Mouse (Mus musculus): ENCODE data around the gene Xpr1. TPM values are rescaled to one million over a fixed set of nuclear protein-coding genes. Genes with fewer than 3 reads are reported as not detected.
A peak's percentile ranks its signal among the peaks of the same experiment; 100 is the strongest.

The Xpr1 gene
- polyA plus RNA-seq, 1 experiment from 2014 or later, result 10.5 TPM

- H3K27ac ChIP-seq, result peak within 1 kb of the TSS; percentile 61
- H3K4me1 ChIP-seq, result peaks cover 42% of the 10 kb centered on the region
- peak within 1 kb of the TSS; percentile 55 for H3K4me3 ChIP-seq (replicated peaks)
- H3K27me3 ChIP-seq, result 0 out of 2 replicates have a peak, but pooled peaks cover 9% of the 10 kb centered on the region
- ATAC-seq (replicated peaks; ENCODE audit: low FRiP score), result peak; percentile 84
- H3K4me2 ChIP-seq, result peak within 1 kb of the TSS; percentile 77
- no peaks in the 10 kb centered on the region for H3K9me3 ChIP-seq (replicated peaks)
- peaks cover 23% of the 10 kb centered on the region for H3K36me3 ChIP-seq
- 2% methylated on average over 76 of the region's 85 CpGs for WGBS
- H3K9ac ChIP-seq, result peak within 1 kb of the TSS; percentile 68
Measured at GRCm38 (mm10) chr1:155243797-155244770, 173.1 kb downstream of the Xpr1 start, which contains the start of gene BC034090. BC034090 (minus strand) TSS chr1:155244444.

GRCm38 (mm10) chr1:155242488-155242745 is 174.8 kb downstream of the Xpr1 start:
- H3K36me3 ChIP-seq, result peaks cover 23% of the 10 kb centered on the region
- no peak for ATAC-seq (replicated peaks; ENCODE audit: low FRiP score)
- no peaks in the 10 kb centered on the region for H3K9me3 ChIP-seq (replicated peaks)
- 36% methylated on average over 1 of the region's 1 CpGs for WGBS
- H3K27ac ChIP-seq, result no peak overlapping the region
- no peak overlapping the region for H3K9ac ChIP-seq
- H3K4me2 ChIP-seq, result no peak overlapping the region
- no peak overlapping the region for H3K4me3 ChIP-seq (replicated peaks)
- H3K4me1 ChIP-seq, result peaks cover 57% of the 10 kb centered on the region
- 0 out of 2 replicates have a peak, but pooled peaks cover 9% of the 10 kb centered on the region for H3K27me3 ChIP-seq

DNA sequence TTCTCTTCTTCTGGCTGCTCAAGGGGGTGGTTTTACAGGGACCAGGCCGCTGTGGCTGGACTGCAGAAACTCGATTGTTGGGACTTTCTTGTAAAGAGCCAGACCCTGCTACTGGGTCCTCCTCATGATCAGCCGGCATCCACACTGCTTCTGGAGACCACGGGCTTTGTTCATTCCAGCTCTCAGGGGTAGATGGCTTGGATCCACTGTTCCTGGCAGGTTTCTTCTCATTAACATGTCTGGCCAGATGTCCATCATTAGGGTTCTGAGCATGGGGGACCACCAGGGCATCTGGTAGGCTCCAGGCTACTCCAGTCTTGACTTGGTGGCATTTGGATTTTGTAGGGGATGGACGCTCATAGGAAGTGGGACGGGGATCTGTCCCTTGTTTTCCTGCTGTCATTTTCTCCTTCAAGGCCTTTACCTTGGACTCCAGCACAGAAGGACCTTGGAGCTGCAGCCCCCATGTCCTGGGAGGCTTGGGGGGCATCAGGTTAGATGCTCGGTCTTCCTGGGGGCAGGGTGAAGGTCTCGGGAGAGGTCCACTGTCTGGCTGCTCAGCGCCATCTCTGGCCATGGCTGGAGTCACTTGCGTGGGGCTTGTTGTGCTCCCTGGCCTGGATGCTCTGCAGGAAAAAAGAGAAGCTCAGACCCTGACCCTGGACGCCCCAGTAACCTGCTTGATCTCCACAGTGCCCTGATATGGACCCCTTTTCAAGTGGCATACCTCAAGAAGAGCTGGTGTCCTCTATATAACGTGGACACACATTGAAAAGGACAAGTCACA is 175.3 kb downstream of the Xpr1 start:
- no peak for ATAC-seq (replicated peaks; ENCODE audit: low FRiP score)
- WGBS, result 84% methylated on average over 12 of the region's 12 CpGs
- Histone ChIP-seq H3K9ac (no peak overlapping the region), H3K4me3 (replicated peaks) (no peak overlapping the region), H3K27me3 (0 out of 2 replicates have a peak, but pooled peaks cover 9% of the 10 kb centered on the region), H3K27ac (no peak overlapping the region), H3K36me3 (peaks cover 23% of the 10 kb centered on the region), H3K4me2 (no peak overlapping the region), H3K4me1 (peaks cover 57% of the 10 kb centered on the region), H3K9me3 (replicated peaks) (no peaks in the 10 kb centered on the region)

DNA sequence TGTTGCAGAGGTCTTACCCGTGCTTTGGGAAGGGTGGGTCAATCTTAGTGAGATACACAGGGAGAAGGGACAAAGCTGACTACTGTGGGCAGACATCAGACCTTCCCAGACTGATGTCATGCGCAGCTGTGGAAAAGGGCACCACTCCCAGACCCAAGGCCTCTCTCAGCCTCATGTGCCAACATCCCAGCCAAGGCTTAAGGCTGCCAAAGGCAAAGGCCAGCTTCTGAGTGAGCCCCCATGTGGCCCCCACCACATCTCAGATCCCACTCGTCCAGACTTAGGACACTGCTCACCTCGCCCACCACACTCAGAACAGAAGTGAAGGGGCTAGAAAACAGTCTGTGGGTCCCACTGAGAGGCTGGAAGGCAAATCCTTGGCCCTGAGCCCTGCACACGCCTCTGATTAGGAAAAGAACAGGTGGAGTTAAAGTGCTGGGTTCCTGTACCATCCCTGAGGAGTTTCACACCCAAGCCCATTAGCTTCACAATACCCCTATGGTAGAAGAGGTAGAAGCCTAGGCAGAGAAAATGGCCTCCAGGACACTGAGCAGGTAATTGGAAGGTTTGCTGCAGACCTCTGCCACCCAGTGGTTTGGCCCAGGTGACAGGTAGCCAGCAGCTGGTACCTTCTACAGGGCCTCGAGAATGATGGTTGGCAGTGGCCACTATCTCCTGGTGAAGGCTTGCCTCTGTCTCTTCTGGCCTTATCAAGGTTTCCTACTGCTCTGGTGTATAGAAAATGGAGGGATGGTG is 177.1 kb downstream of the Xpr1 start:
- WGBS, result 82% methylated on average over 6 of the region's 6 CpGs
- no peak for ATAC-seq (replicated peaks; ENCODE audit: low FRiP score)
- H3K4me1 ChIP-seq, result peaks cover 65% of the 10 kb centered on the region

DNA sequence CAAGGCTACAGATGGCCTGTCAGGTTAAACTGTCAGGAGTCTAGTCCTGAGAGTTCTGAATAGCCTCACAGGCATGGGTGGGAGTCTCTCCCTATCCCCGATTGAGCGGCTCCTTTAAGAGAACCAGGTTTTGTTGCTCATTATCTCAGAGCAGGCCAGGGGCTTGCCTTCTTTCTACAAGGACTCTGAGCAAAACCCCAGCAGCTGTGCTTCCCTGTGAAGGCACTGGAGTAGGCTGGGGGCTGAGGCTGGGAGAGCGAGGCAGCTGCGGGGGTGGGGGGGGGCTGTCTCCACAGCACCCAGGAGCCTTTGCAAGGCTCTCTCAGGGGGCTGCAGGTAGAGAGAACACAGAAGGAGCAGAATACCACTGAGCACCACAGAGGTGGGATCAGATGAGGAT is 178.0 kb downstream of the Xpr1 start:
- 0 out of 2 replicates have a peak, but pooled peaks cover 5% of the 10 kb centered on the region for H3K27me3 ChIP-seq
- H3K4me2 ChIP-seq, result no peak overlapping the region
- H3K36me3 ChIP-seq, result peaks cover 23% of the 10 kb centered on the region
- H3K27ac ChIP-seq, result peak overlapping the region; percentile 72
- no peak for ATAC-seq (replicated peaks; ENCODE audit: low FRiP score)
- peaks cover 63% of the 10 kb centered on the region for H3K4me1 ChIP-seq
- H3K9ac ChIP-seq, result no peak overlapping the region
- H3K9me3 ChIP-seq (replicated peaks), result no peaks in the 10 kb centered on the region
- 72% methylated on average over 4 of the region's 4 CpGs for WGBS
- no peak overlapping the region for H3K4me3 ChIP-seq (replicated peaks)

More for the DNA sequence above, 177.1 kb downstream of the Xpr1 start:
- no peaks in the 10 kb centered on the region for H3K9me3 ChIP-seq (replicated peaks)
- H3K27me3 ChIP-seq, result 0 out of 2 replicates have a peak, but pooled peaks cover 6% of the 10 kb centered on the region
- no peak overlapping the region for H3K27ac ChIP-seq
- no peak overlapping the region for H3K9ac ChIP-seq
- H3K4me3 ChIP-seq (replicated peaks), result no peak overlapping the region
- H3K4me2 ChIP-seq, result no peak overlapping the region
- peaks cover 23% of the 10 kb centered on the region for H3K36me3 ChIP-seq

GRCm38 (mm10) chr1:155238126-155238525 is 179.1 kb downstream of the Xpr1 start:
- no peak overlapping the region for H3K9ac ChIP-seq
- peak overlapping the region; percentile 91 for H3K27ac ChIP-seq
- H3K4me3 ChIP-seq (replicated peaks), result no peak overlapping the region
- H3K4me2 ChIP-seq, result no peak overlapping the region
- H3K27me3 ChIP-seq, result 0 out of 2 replicates have a peak, but pooled peaks cover 4% of the 10 kb centered on the region
- H3K9me3 ChIP-seq (replicated peaks), result no peaks in the 10 kb centered on the region
- peaks cover 65% of the 10 kb centered on the region for H3K4me1 ChIP-seq
- 61% methylated on average over 5 of the region's 5 CpGs for WGBS
- peak; percentile 45; the same call in 1 of the 2 replicates for ATAC-seq (replicated peaks; ENCODE audit: low FRiP score)
- peaks cover 23% of the 10 kb centered on the region for H3K36me3 ChIP-seq

DNA sequence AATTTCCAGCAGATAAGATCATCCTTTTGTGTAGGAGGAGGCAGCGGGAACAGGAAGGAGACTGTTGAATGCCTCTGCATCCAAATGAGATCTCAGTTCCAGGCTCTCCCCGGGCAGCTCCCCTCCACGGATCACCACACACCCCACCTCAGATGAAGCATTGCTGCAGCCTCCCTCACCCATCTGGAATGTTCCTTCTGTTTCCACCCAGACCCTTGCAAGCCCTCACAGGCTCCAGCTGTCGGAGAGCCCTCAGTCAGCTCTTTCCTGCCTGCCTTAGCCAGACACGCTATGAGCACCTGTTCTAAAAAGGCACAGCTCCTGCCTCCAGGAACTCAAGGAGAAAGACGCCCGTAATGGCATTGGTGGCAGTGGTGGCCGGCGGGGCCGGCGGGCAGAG is 179.8 kb downstream of the Xpr1 start:
- peak; percentile 72 for ATAC-seq (replicated peaks; ENCODE audit: low FRiP score)
- Histone ChIP-seq H3K9me3 (replicated peaks) (no peaks in the 10 kb centered on the region), H3K36me3 (peaks cover 23% of the 10 kb centered on the region), H3K27me3 (0 out of 2 replicates have a peak, but pooled peaks cover 2% of the 10 kb centered on the region), H3K4me2 (no peak overlapping the region), H3K27ac (peak overlapping the region; percentile 91), H3K4me1 (peaks cover 71% of the 10 kb centered on the region), H3K4me3 (replicated peaks) (no peak overlapping the region), H3K9ac (no peak overlapping the region)
- 50% methylated on average over 11 of the region's 11 CpGs for WGBS

GRCm38 (mm10) chr1:155236306-155237024 is 180.8 kb downstream of the Xpr1 start:
- Histone ChIP-seq H3K4me1 (peaks cover 80% of the 10 kb centered on the region), H3K9ac (no peak overlapping the region), H3K27ac (peak overlapping the region; percentile 91), H3K4me2 (no peak overlapping the region), H3K9me3 (replicated peaks) (no peaks in the 10 kb centered on the region), H3K36me3 (peaks cover 18% of the 10 kb centered on the region), H3K4me3 (replicated peaks) (no peak overlapping the region), H3K27me3 (no peaks in the 10 kb centered on the region)
- WGBS, result 63% methylated on average over 13 of the region's 13 CpGs
- ATAC-seq (replicated peaks; ENCODE audit: low FRiP score), result no peak

GRCm38 (mm10) chr1:155235641-155236040 is 181.6 kb downstream of the Xpr1 start:
- no peak overlapping the region for H3K9ac ChIP-seq
- H3K27ac ChIP-seq, result no peak overlapping the region
- H3K4me2 ChIP-seq, result no peak overlapping the region
- H3K9me3 ChIP-seq (replicated peaks), result no peaks in the 10 kb centered on the region
- H3K27me3 ChIP-seq, result no peaks in the 10 kb centered on the region
- peaks cover 83% of the 10 kb centered on the region for H3K4me1 ChIP-seq
- ATAC-seq (replicated peaks; ENCODE audit: low FRiP score), result no peak
- H3K4me3 ChIP-seq (replicated peaks), result no peak overlapping the region
- peaks cover 13% of the 10 kb centered on the region for H3K36me3 ChIP-seq
- whole genome bisulfite sequencing, result 35% methylated on average over 2 of the region's 2 CpGs

DNA sequence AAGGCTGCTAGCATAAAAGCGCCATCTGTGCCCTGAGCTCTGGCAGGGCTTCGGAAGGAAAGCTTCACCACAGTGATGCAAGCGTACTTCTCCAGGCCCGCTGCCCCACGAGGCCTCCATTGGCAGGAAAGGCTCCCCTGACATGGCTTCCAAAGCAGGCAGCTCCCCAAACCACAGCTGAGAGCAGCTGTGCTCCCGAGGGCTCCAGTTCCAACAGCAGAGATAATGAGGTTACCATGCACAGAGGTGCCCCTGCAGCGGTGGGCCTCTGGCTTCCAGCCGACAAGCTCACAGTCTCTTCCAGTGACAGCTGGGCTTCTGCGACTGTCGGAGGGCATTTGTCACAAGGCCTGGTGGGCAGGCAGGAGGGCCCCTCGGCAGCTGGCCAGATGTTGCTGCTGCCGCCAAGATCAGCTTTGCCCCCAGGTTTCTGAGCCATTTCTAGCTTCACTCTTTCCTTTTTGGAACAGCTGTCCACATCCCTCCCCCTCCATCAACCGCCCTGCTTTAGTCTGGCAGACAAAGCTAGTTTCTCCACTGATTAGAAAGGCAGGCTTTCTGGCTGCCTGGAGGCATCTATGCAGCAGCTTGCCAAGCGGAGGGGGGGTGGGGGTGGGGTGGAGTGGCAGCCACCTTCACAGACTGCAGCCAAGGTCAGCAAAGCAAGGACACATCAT is 183.1 kb downstream of the Xpr1 start:
- H3K36me3 ChIP-seq, result peaks cover 4% of the 10 kb centered on the region; the same call in 1 of the 2 replicates
- H3K27ac ChIP-seq, result peak overlapping the region; percentile 83
- H3K9me3 ChIP-seq (replicated peaks), result no peaks in the 10 kb centered on the region
- H3K4me3 ChIP-seq (replicated peaks), result no peak overlapping the region
- H3K27me3 ChIP-seq, result no peaks in the 10 kb centered on the region
- WGBS, result 30% methylated on average over 14 of the region's 14 CpGs
- peaks cover 87% of the 10 kb centered on the region for H3K4me1 ChIP-seq
- H3K4me2 ChIP-seq, result 0 out of 2 replicates have a peak overlapping the region, but pooled peaks have one; percentile 10
- ATAC-seq (replicated peaks; ENCODE audit: low FRiP score), result peak; percentile 4; the same call in 1 of the 2 replicates
- H3K9ac ChIP-seq, result no peak overlapping the region

Data from kidney, embryonic 15.5 days (tissue).